Comparison of ENCODE assay signal across 10 mouse cellular contexts in the genomic region with DNA sequence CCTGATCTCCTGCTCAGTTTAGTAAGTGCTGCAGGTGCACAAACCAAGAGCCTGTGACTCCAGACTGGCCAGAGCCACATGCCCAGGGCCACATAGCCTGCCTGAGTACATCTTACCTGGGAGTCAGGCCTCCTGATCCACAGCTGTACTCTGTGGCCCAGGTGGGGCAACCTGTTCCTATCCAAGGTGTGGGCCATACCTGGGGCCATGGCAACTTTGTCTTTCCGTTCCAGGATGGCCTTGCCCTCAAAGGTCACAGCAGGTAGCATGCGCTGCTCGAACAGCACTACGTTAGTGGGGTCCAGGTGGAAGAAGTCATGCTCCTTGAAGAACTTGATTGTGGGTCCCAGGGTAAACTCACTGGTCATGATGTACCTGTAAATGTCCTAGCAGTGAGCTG. TPM values are rescaled to one million over a fixed set of nuclear protein-coding genes. Genes with fewer than 3 reads are reported as not detected.
A peak's percentile ranks its signal among the peaks of the same experiment; 100 is the strongest.
DNase-seq lines count a peak whose midpoint lies in the region; ATAC-seq and TF ChIP-seq lines count a peak whose summit lies in the region.
"Had no signal": no experiment of that assay in that cellular context is flagged by ENCODE, and none has a peak within 500 bp of the region (broad histone marks: within the 10 kb centered on the region; RNA-seq: fewer than 3 reads in every experiment).

No protein-coding gene starts in this region.

- H3K27ac ChIP-seq in kidney, adult 2 months (ENCODE audit: insufficient read depth, low read depth, low read length) = no peak overlapping the region
- no peak overlapping the region for H3K27ac ChIP-seq in ES-E14 (ENCODE audit: insufficient read depth, low read depth, low read length, poor library complexity, severe bottlenecking)
- no peak overlapping the region for H3K27ac ChIP-seq in embryonic facial prominence, embryonic 12.5 days
- H3K27ac ChIP-seq in liver, embryonic 12.5 days = no peak overlapping the region

- H3K9me3 ChIP-seq in ES-E14 (ENCODE audit: control insufficient read depth, insufficient read depth, low read depth, low read length) = no peaks in the 10 kb centered on the region
- H3K9me3 ChIP-seq in embryonic facial prominence, embryonic 12.5 days = no peaks in the 10 kb centered on the region
- H3K9me3 ChIP-seq in liver, embryonic 12.5 days (replicated peaks) = no peaks in the 10 kb centered on the region

- no peak for ATAC-seq in embryonic facial prominence, embryonic 12.5 days (ENCODE audit: insufficient number of reproducible peaks, insufficient read depth, low FRiP score, low TSS enrichment)
- no peak for ATAC-seq in liver, embryonic 12.5 days

- in situ Hi-C loops in ES-E14 (cut with MboI; ENCODE audit: low sequenced_read_pairs in 2 of 2, unreplicated experiment in 2 of 2) = no loop called here

- no peaks in the 10 kb centered on the region for H3K27me3 ChIP-seq in kidney, adult 2 months (replicated peaks; ENCODE audit: control insufficient read depth, insufficient read depth, low read length)
- H3K27me3 ChIP-seq in embryonic facial prominence, embryonic 12.5 days = peaks cover 43% of the 10 kb centered on the region
- peaks cover 40% of the 10 kb centered on the region for H3K27me3 ChIP-seq in liver, embryonic 12.5 days (replicated peaks)
- H3K27me3 ChIP-seq: Patski had no signal

- no peaks in the 10 kb centered on the region for H3K36me3 ChIP-seq in kidney, adult 2 months (ENCODE audit: control insufficient read depth, insufficient read depth, low read length)
- peaks cover 36% of the 10 kb centered on the region for H3K36me3 ChIP-seq in ES-E14 (ENCODE audit: control insufficient read depth, insufficient read depth, low read length, poor library complexity, severe bottlenecking)
- no peaks in the 10 kb centered on the region for H3K36me3 ChIP-seq in embryonic facial prominence, embryonic 12.5 days
- peaks cover 15% of the 10 kb centered on the region for H3K36me3 ChIP-seq in liver, embryonic 12.5 days

- 67% methylated on average over 4 of the region's 4 CpGs for WGBS in kidney, adult 2 months
- WGBS in embryonic facial prominence, embryonic 12.5 days = 85% methylated on average over 4 of the region's 4 CpGs
- WGBS in liver, embryonic 12.5 days (ENCODE audit: insufficient replicate concordance) = 85% methylated on average over 4 of the region's 4 CpGs

- H3K4me1 ChIP-seq in kidney, adult 2 months (ENCODE audit: control insufficient read depth, insufficient read depth, low read length) = peaks cover 20% of the 10 kb centered on the region; the same call in 1 of the 2 replicates
- H3K4me1 ChIP-seq in ES-E14 (ENCODE audit: control insufficient read depth in 2 of 2, insufficient read depth in 2 of 2, low read length in 2 of 2, poor library complexity in 1 of 2) = peaks cover 0 to 18% of the 10 kb centered on the region in 2 experiments; a peak in 3 of 4 replicates
- peaks cover 5% of the 10 kb centered on the region; the same call in 1 of the 2 replicates for H3K4me1 ChIP-seq in embryonic facial prominence, embryonic 12.5 days
- peaks cover 32% of the 10 kb centered on the region for H3K4me1 ChIP-seq in liver, embryonic 12.5 days

- peak overlapping the region; percentile 99; the same call in 1 of the 2 replicates for H3K4me2 ChIP-seq in embryonic facial prominence, embryonic 12.5 days (replicated peaks)
- peak overlapping the region; percentile 97 for H3K4me2 ChIP-seq in liver, embryonic 12.5 days

- peak overlapping the region; percentile 84 for H3K4me3 ChIP-seq in kidney, adult 2 months (ENCODE audit: insufficient read depth, low read depth, low read length)
- peak overlapping the region; percentile 54 to 85; a peak in 3 of 4 replicates for H3K4me3 ChIP-seq in ES-E14 (ENCODE audit: insufficient read depth in 1 of 2, low read depth in 1 of 2, low read length in 2 of 2, poor library complexity in 1 of 2, severe bottlenecking in 1 of 2)
- peak overlapping the region; percentile 54; the same call in 1 of the 2 replicates for H3K4me3 ChIP-seq in embryonic facial prominence, embryonic 12.5 days
- H3K4me3 ChIP-seq in liver, embryonic 12.5 days = peak overlapping the region; percentile 66; the same call in 1 of the 2 replicates

- no peak for DNase-seq in kidney, adult 2 months
- no peak for DNase-seq in kidney, adult 9 months
- no peak for DNase-seq in ES-E14 (ENCODE audit: low read depth, low spot score)
- no peak for DNase-seq in ovary, postnatal 36 days (ENCODE audit: low spot score)
- no peak for DNase-seq in thymus, postnatal 0 days (ENCODE audit: low spot score)
- DNase-seq in right cerebral cortex, postnatal 4 days = no peak

- no peak for TF ChIP-seq POLR2A in kidney, adult 2 months (IDR thresholded peaks at IDR 0.05; ENCODE audit: low read depth, low read length)

- no peak for TF ChIP-seq CTCF in kidney, adult 2 months (conservative IDR thresholded peaks at IDR 0.05; ENCODE audit: insufficient read depth, insufficient read length, low read depth, low read length)

- H3K9ac ChIP-seq in ES-E14 (ENCODE audit: insufficient read depth, low read depth, low read length, poor library complexity, severe bottlenecking) = peak overlapping the region; percentile 82; the same call in 1 of the 2 replicates
- no peak overlapping the region for H3K9ac ChIP-seq in embryonic facial prominence, embryonic 12.5 days
- no peak overlapping the region for H3K9ac ChIP-seq in liver, embryonic 12.5 days

TF ChIP-seq in ES-E14, 5 proteins besides CTCF, POLR2A, EP300 and RAD21:
- TF ChIP-seq ZC3H11A (IDR thresholded peaks at IDR 0.05; ENCODE audit: borderline replicate concordance, low read depth, low read length) (no peak), MAFK (IDR thresholded peaks at IDR 0.05; ENCODE audit: insufficient read depth, low read depth, low read length) (no peak), ZNF384 (IDR thresholded peaks at IDR 0.05; ENCODE audit: low read depth, low read length) (no peak), CHD2 (IDR thresholded peaks at IDR 0.05; ENCODE audit: low read depth, low read length) (no peak), HCFC1 (IDR thresholded peaks at IDR 0.05; ENCODE audit: borderline replicate concordance, insufficient read depth, low read length) (no peak)
TF ChIP-seq in ES-E14: peak in this region for 0.

RNA-seq across cellular contexts. Expression of a gene that starts 1.2 kb away (rescaled TPM):
- 125 and 133 TPM in 2 replicates for polyA plus RNA-seq in kidney, adult 2 months (2012; rRNA removed)
- 18.7 and 22.0 TPM in 2 replicates for total RNA-seq in ES-E14 (2012; rRNA removed)
- polyA plus RNA-seq in embryonic facial prominence, embryonic 12.5 days (2016; fragmentation: Nextera tagmentation; extraction: Ambion mirVana) = 7.9 and 8.9 TPM in 2 replicates
- polyA plus RNA-seq in liver, embryonic 12.5 days (2016; fragmentation: Nextera tagmentation; extraction: Ambion mirVana) = 13.5 and 14.0 TPM in 2 replicates
- polyA plus RNA-seq in thymus, postnatal 0 days (2015; fragmentation: Nextera tagmentation; extraction: Ambion mirVana) = 21.3 and 24.6 TPM in 2 replicates

RNA-seq across cellular contexts. Expression of a gene that starts 7.8 kb away (rescaled TPM):
- polyA plus RNA-seq in kidney, adult 2 months (2012; rRNA removed) = 0.20 and 0.34 TPM in 2 replicates
- 34.4 and 53.8 TPM in 2 replicates for total RNA-seq in ES-E14 (2012; rRNA removed)
- 51.4 and 51.6 TPM in 2 replicates for polyA plus RNA-seq in embryonic facial prominence, embryonic 12.5 days (2016; fragmentation: Nextera tagmentation; extraction: Ambion mirVana)
- 34.6 and 38.0 TPM in 2 replicates for polyA plus RNA-seq in liver, embryonic 12.5 days (2016; fragmentation: Nextera tagmentation; extraction: Ambion mirVana)
- 22.8 and 25.4 TPM in 2 replicates for polyA plus RNA-seq in thymus, postnatal 0 days (2015; fragmentation: Nextera tagmentation; extraction: Ambion mirVana)

RNA-seq across cellular contexts. Expression of a gene that starts 8.2 kb away (rescaled TPM):
- 167 and 171 TPM in 2 replicates for polyA plus RNA-seq in kidney, adult 2 months (2012; rRNA removed)
- total RNA-seq in ES-E14 (2012; rRNA removed) = 60.2 and 141 TPM in 2 replicates
- polyA plus RNA-seq in embryonic facial prominence, embryonic 12.5 days (2016; fragmentation: Nextera tagmentation; extraction: Ambion mirVana) = 25.0 and 27.0 TPM in 2 replicates
- 11.2 TPM in 2 replicates for polyA plus RNA-seq in liver, embryonic 12.5 days (2016; fragmentation: Nextera tagmentation; extraction: Ambion mirVana)
- 8.7 and 9.1 TPM in 2 replicates for polyA plus RNA-seq in thymus, postnatal 0 days (2015; fragmentation: Nextera tagmentation; extraction: Ambion mirVana)

RNA-seq across cellular contexts. Expression of a gene that starts 31.4 kb away (rescaled TPM):
- 18.8 and 23.8 TPM in 2 replicates for polyA plus RNA-seq in kidney, adult 2 months (2012; rRNA removed)
- total RNA-seq in ES-E14 (2012; rRNA removed) = 0.76 and 2.4 TPM in 2 replicates
- 0.41 and 0.42 TPM in 2 replicates for polyA plus RNA-seq in embryonic facial prominence, embryonic 12.5 days (2016; fragmentation: Nextera tagmentation; extraction: Ambion mirVana)
- polyA plus RNA-seq in liver, embryonic 12.5 days (2016; fragmentation: Nextera tagmentation; extraction: Ambion mirVana) = 0.13 and 0.19 TPM in 2 replicates
- 7.6 and 9.0 TPM in 2 replicates for polyA plus RNA-seq in thymus, postnatal 0 days (2015; fragmentation: Nextera tagmentation; extraction: Ambion mirVana)
- polyA plus RNA-seq: forebrain, embryonic 11.5 days had no signal

RNA-seq across cellular contexts. Expression of a gene that starts 32.2 kb away (rescaled TPM):
- 16.6 and 19.6 TPM in 2 replicates for polyA plus RNA-seq in kidney, adult 2 months (2012; rRNA removed)
- total RNA-seq in ES-E14 (2012; rRNA removed) = 73.0 and 100 TPM in 2 replicates
- 66.5 and 75.8 TPM in 2 replicates for polyA plus RNA-seq in embryonic facial prominence, embryonic 12.5 days (2016; fragmentation: Nextera tagmentation; extraction: Ambion mirVana)
- polyA plus RNA-seq in liver, embryonic 12.5 days (2016; fragmentation: Nextera tagmentation; extraction: Ambion mirVana) = 29.4 and 30.5 TPM in 2 replicates
- 37.1 and 40.7 TPM in 2 replicates for polyA plus RNA-seq in thymus, postnatal 0 days (2015; fragmentation: Nextera tagmentation; extraction: Ambion mirVana)

Comparison
In these comparisons a context has a peak if more than half of its experiments do, and no peak if none do; other contexts are left out.
1. RNA of a gene that starts 7.8 kb away (polyA plus RNA-seq): 51.4 to 51.6 TPM in embryonic facial prominence, embryonic 12.5 days, 34.6 to 38.0 TPM in liver, embryonic 12.5 days and 22.8 to 25.4 TPM in thymus, postnatal 0 days; 0.20 to 0.34 TPM in kidney, adult 2 months; every median in the first group is over 10 times any median in the second.
2. Peak in every context shown above with its lines, with median percentiles within 50 percentile points of each other: H3K4me3 ChIP-seq.